Mouse (Mus musculus) midbrain, embryonic 12.5 days (tissue): Measurements from ENCODE around the gene Bmpr1b. TPM values are rescaled to one million over a fixed set of nuclear protein-coding genes. Genes with fewer than 3 reads are reported as not detected.
A peak's percentile ranks its signal among the peaks of the same experiment; 100 is the strongest.

Source experiments
- ATAC-seq: fragments of 200-750 bp; cut with Nextera tagmentation; 2 replicates; pipeline ENCODE4 v1.8.0; 2017; ENCODE audit warnings: low read depth, moderate TSS enrichment, moderate library complexity; ENCODE audit not compliant: low FRiP score
- H3K27ac ChIP-seq: fragments of 300-500 bp; sonication (generic); replicated peaks from 2 replicates; pipeline ENCODE4 v1.5.1; 2016; ENCODE audit warnings: mild to moderate bottlenecking
- H3K27me3 ChIP-seq: fragments of 300-500 bp; sonication (generic); 2 replicates; pipeline ENCODE4 v1.6.1; 2016; ENCODE audit warnings: mild to moderate bottlenecking
- H3K36me3 ChIP-seq: fragments of 300-500 bp; sonication (generic); 2 replicates; pipeline ENCODE4 v1.6.1; 2016
- H3K4me1 ChIP-seq: fragments of 300-500 bp; sonication (generic); 2 replicates; pipeline ENCODE4 v1.6.1; 2016
- H3K4me2 ChIP-seq: fragments of 300-500 bp; sonication (generic); replicated peaks from 2 replicates; pipeline ENCODE4 v1.6.1; 2016; ENCODE audit warnings: mild to moderate bottlenecking, moderate library complexity
- H3K4me3 ChIP-seq: fragments of 300-500 bp; sonication (generic); 2 replicates; pipeline ENCODE4 v1.5.1; 2016; ENCODE audit warnings: mild to moderate bottlenecking
- H3K9ac ChIP-seq: fragments of 300-500 bp; sonication (generic); replicated peaks from 2 replicates; pipeline ENCODE4 v1.6.1; 2016; ENCODE audit warnings: mild to moderate bottlenecking, moderate library complexity
- H3K9me3 ChIP-seq: fragments of 300-500 bp; sonication (generic); 2 replicates; pipeline ENCODE4 v1.6.1; 2016; ENCODE audit warnings: mild to moderate bottlenecking
- WGBS: fragments of 180-500 bp; shearing (Covaris S2); methylation state at CpG from one replicate; pipeline ENCODE4 v1.1.7; 2016; 5-methylcytosine and 5-hydroxymethylcytosine counted together
- polyA plus RNA-seq: library from polyadenylated mRNA; unstranded; fragments of >200 nt; fragmentation: Nextera tagmentation; extraction: Ambion mirVana; gene quantifications from 2 replicates; pipeline ENCODE4 v1.2.1, GENCODE M21; 2016

Bmpr1b gene
- polyA plus RNA-seq, 1 experiment from 2014 or later, result 8.1 TPM

DNA sequence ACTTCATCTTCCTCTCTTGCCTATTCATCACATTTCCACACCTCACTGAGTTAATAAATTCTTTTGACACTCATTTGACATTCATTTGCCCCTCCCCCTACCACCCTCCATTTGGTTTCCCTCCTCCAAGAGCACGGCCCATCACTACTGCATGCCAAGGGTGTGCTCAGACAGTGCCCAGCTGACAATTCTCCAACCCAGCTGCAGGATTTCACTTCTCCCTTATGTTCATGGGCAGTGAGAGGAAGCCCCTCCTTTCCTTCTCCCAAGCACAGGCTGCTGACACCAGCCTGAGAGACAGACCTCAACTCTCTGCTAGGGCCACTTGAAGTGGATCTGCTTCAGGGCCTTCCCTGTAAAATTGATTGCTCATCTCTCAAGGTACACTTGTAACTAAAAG, 371.4 kb downstream of the Bmpr1b start:
- H3K4me2 ChIP-seq, result no peak overlapping the region
- H3K4me3 ChIP-seq, result no peak overlapping the region
- ATAC-seq, result peak; percentile 69; the same call in 1 of the 2 replicates

DNA sequence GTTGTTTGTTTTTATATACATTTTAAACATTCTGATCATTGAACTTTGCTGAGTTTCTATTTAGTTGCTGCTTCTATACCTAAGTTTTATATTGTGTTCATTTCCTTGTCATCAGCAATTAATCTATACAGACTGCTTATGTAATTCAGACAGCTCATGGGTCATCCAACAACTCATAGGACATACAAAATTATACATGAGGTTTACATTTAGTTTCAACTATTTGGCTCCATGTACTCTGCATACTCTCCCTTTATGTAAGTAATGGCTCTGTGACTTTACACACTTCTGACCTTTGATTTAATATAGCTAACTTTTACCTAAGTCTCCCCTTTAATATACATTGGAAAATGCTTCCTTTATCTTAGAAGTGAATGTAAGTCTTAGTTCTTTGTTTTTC, 371.9 kb downstream of the Bmpr1b start:
- ATAC-seq, result no peak
- no peak overlapping the region for H3K9ac ChIP-seq
- no peaks in the 10 kb centered on the region; the same call in 1 of the 2 replicates for H3K4me1 ChIP-seq
- no peak overlapping the region for H3K4me3 ChIP-seq
- H3K27me3 ChIP-seq, result no peaks in the 10 kb centered on the region
- no peaks in the 10 kb centered on the region for H3K9me3 ChIP-seq
- H3K4me2 ChIP-seq, result no peak overlapping the region
- no peak overlapping the region for H3K27ac ChIP-seq
- no peaks in the 10 kb centered on the region for H3K36me3 ChIP-seq

More for the DNA sequence above, 371.4 kb downstream of the Bmpr1b start:
- Histone ChIP-seq H3K27ac (no peak overlapping the region), H3K4me1 (no peaks in the 10 kb centered on the region; the same call in 1 of the 2 replicates), H3K9ac (no peak overlapping the region), H3K36me3 (no peaks in the 10 kb centered on the region), H3K9me3 (no peaks in the 10 kb centered on the region), H3K27me3 (no peaks in the 10 kb centered on the region)
- WGBS, result 48% methylated on average over 1 of the region's 1 CpGs

DNA sequence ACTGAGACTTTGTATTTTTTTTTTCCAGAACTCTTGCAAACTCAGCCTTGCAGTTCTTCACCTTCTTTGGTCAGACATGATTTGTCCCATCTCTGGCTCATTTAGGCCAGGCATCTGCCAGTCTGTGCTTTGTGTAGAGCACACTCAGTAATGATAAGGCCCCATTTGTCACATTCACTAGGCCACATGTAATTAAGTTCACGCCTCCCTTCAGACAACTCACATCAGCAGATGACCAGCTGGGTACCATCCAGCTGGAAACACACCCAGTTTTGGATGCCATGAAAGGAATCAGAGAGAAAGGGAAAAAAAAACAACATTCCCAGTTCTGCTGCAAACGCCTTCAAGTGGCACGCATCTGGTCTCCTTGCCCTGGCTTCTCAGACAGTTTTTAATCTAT, 374.9 kb downstream of the Bmpr1b start:
- Histone ChIP-seq H3K36me3 (no peaks in the 10 kb centered on the region), H3K4me1 (no peaks in the 10 kb centered on the region; the same call in 1 of the 2 replicates), H3K9me3 (no peaks in the 10 kb centered on the region), H3K9ac (no peak overlapping the region), H3K27me3 (no peaks in the 10 kb centered on the region), H3K4me2 (no peak overlapping the region), H3K4me3 (no peak overlapping the region), H3K27ac (no peak overlapping the region)
- 88% methylated on average over 3 of the region's 3 CpGs for WGBS
- ATAC-seq, result no peak

DNA sequence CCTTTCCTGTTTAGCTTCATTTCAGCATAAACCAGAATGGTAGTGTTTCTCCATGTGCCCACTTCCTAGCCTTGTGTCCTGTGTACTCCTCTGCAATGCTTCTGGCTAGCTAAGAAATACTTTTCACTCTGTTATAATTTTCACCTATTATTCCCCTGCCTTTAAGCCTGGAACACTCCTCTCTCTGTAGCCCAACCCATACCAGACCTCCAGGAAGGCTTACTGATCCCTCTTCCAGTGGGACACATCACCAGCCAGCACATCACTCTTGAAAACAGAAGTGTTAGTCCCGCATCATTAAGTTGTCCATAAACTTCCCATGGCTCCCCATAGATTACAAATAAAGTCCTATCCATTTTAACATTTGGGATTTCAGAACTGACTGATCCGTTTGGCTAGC, 375.5 kb downstream of the Bmpr1b start:
- 93% methylated on average over 2 of the region's 2 CpGs for WGBS
- Histone ChIP-seq H3K36me3 (no peaks in the 10 kb centered on the region), H3K4me3 (no peak overlapping the region), H3K9ac (no peak overlapping the region), H3K9me3 (no peaks in the 10 kb centered on the region), H3K27ac (no peak overlapping the region), H3K4me1 (no peaks in the 10 kb centered on the region; the same call in 1 of the 2 replicates), H3K27me3 (no peaks in the 10 kb centered on the region), H3K4me2 (no peak overlapping the region)
- no peak for ATAC-seq

DNA sequence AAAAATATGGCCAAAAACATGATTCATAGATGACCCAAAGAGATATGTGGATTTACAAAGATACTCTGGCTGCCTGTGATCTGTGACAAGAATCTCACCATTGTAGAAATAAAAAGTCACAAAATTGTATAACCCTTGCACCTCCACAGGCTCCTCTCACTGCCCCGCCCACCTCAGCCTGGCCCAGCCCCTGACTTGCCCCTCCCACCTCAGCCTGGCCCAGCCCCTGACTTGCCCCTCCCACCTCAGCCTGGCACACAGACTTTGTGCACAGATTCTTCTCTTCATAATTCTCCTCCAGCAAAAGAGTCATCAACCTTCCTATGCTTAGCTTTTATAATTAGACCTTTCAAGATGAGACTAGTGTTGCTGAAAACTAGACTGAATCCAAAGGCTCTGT, 377.1 kb downstream of the Bmpr1b start:
- Histone ChIP-seq H3K4me1 (peaks cover 1% of the 10 kb centered on the region; the same call in 1 of the 2 replicates), H3K9me3 (no peaks in the 10 kb centered on the region), H3K4me3 (no peak overlapping the region), H3K9ac (no peak overlapping the region), H3K4me2 (no peak overlapping the region), H3K27me3 (no peaks in the 10 kb centered on the region), H3K36me3 (no peaks in the 10 kb centered on the region), H3K27ac (no peak overlapping the region)
- no peak for ATAC-seq
- 85% methylated on average over 1 of the region's 1 CpGs for WGBS

DNA sequence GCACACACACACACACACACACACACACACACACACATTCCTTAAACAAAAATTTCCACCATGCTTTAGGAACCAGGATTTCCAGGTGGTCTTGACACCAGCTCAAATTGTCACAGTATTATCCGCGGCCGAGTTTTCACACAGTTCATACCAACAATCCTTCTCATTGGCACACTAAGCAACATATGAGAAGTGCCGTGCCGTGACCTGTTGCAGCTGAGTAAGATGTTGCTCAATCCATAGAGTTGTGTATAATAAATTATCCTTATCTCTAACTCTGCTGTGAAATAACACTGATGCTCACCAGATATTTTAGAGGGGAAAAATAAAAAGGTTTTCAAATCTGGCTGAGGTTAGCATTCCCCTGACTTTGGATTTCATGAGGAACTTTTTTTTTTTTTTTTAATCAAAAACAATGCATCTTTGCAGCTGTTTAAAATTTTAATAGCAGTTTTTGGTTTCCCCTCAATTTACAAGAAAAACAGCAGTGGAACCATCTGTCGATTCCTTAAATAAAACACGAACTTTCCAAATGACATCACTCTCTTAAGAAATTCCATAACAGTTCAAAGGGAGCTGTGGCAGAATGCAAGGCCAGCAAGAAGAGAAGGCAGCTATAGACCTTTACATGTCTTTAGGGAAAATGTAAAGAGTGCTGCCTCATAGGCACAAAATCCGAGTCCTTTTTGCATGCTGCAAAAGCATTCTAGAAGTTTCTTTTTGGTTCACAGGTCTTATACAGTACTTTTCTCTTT, 378.0 kb downstream of the Bmpr1b start:
- no peak overlapping the region for H3K4me3 ChIP-seq
- H3K9me3 ChIP-seq, result no peaks in the 10 kb centered on the region
- no peaks in the 10 kb centered on the region for H3K27me3 ChIP-seq
- H3K4me2 ChIP-seq, result no peak overlapping the region
- H3K27ac ChIP-seq, result no peak overlapping the region
- H3K9ac ChIP-seq, result no peak overlapping the region
- H3K4me1 ChIP-seq, result peaks cover 5% of the 10 kb centered on the region; the same call in 1 of the 2 replicates
- H3K36me3 ChIP-seq, result no peaks in the 10 kb centered on the region
- ATAC-seq, result no peak
- 87% methylated on average over 8 of the region's 8 CpGs for WGBS

Other genes with a start within 250 kb of the Bmpr1b start
- 15.0 and 15.3 TPM in 2 replicates for gene Pdlim5, start 226.3 kb upstream of the Bmpr1b start, polyA plus RNA-seq